Mouse (Mus musculus) heart, embryonic 10.5 days (tissue): ENCODE measurements at regions not wholly inside any gene's neighbourhood (a gene's known extent, or its start where the extent isn't known, plus 50 kb on each side); places are given as distances from the start of the nearest gene placed in this dataset.

Experiments used
- DNase-seq: peaks from one replicate; pipeline ENCODE4 v3.0.0-alpha.2; 2017; ENCODE audit warnings: low spot score
- H3K27ac ChIP-seq: fragments of 300-500 bp; sonication (generic); 2 replicates; pipeline ENCODE4 v1.5.1; 2016; ENCODE audit warnings: mild to moderate bottlenecking
- H3K27me3 ChIP-seq: fragments of 300-500 bp; sonication (generic); 2 replicates; pipeline ENCODE4 v1.6.1; 2016; ENCODE audit warnings: mild to moderate bottlenecking; ENCODE audit not compliant: poor library complexity, insufficient read depth, severe bottlenecking
- H3K36me3 ChIP-seq: fragments of 300-500 bp; sonication (generic); 2 replicates; pipeline ENCODE4 v1.6.1; 2016; ENCODE audit warnings: mild to moderate bottlenecking, moderate library complexity
- H3K4me1 ChIP-seq: fragments of 300-500 bp; sonication (generic); 2 replicates; pipeline ENCODE4 v1.6.1; 2016; ENCODE audit warnings: mild to moderate bottlenecking
- H3K4me3 ChIP-seq: fragments of 300-500 bp; sonication (generic); 2 replicates; pipeline ENCODE4 v1.5.1; 2016; ENCODE audit warnings: mild to moderate bottlenecking, moderate library complexity
- H3K9me3 ChIP-seq: fragments of 300-500 bp; sonication (generic); 2 replicates; pipeline ENCODE4 v1.6.1; 2016; ENCODE audit warnings: mild to moderate bottlenecking, moderate library complexity
- WGBS: fragments of 180-500 bp; shearing (Covaris S2); methylation state at CpG from one replicate; pipeline ENCODE4 v1.1.7; 2016; 5-methylcytosine and 5-hydroxymethylcytosine counted together

GRCm38 (mm10) chr3:130922812-130923614, 187.3 kb upstream of the Lef1 start:
- Histone ChIP-seq H3K27me3 (peaks cover 4% of the 10 kb centered on the region), H3K4me1 (peaks cover 14% of the 10 kb centered on the region), H3K4me3 (peak overlapping the region; percentile 45), H3K27ac (peak overlapping the region; percentile 42; the same call in 1 of the 2 replicates), H3K36me3 (no peaks in the 10 kb centered on the region), H3K9me3 (no peaks in the 10 kb centered on the region)
- 30% methylated on average over 23 of the region's 23 CpGs for WGBS
- DNase-seq, result no peak

- peaks cover 14% of the 10 kb centered on the region for H3K4me1 ChIP-seq
- no peak overlapping the region for H3K4me3 ChIP-seq
- DNase-seq, result no peak
- H3K9me3 ChIP-seq, result no peaks in the 10 kb centered on the region
- peaks cover 4% of the 10 kb centered on the region for H3K27me3 ChIP-seq
- no peaks in the 10 kb centered on the region for H3K36me3 ChIP-seq
- no peak overlapping the region for H3K27ac ChIP-seq
- 88% methylated on average over 9 of the region's 9 CpGs for WGBS
Measured at GRCm38 (mm10) chr3:130921621-130922245, 188.5 kb upstream of the Lef1 start.

- H3K36me3 ChIP-seq, result no peaks in the 10 kb centered on the region
- no peak overlapping the region for H3K27ac ChIP-seq
- 67% methylated on average over 7 of the region's 7 CpGs for WGBS
- no peak for DNase-seq
- H3K27me3 ChIP-seq, result no peaks in the 10 kb centered on the region
- no peak overlapping the region for H3K4me3 ChIP-seq
- no peaks in the 10 kb centered on the region for H3K9me3 ChIP-seq
- no peaks in the 10 kb centered on the region for H3K4me1 ChIP-seq
Measured at GRCm38 (mm10) chr3:130913812-130914211, 183.6 kb upstream of the Rpl34 start.

GRCm38 (mm10) chr3:130905101-130905500, 174.9 kb upstream of the Rpl34 start:
- Histone ChIP-seq H3K36me3 (no peaks in the 10 kb centered on the region), H3K9me3 (no peaks in the 10 kb centered on the region), H3K27me3 (no peaks in the 10 kb centered on the region), H3K4me3 (no peak overlapping the region; the same call in 1 of the 2 replicates), H3K4me1 (peaks cover 28% of the 10 kb centered on the region), H3K27ac (no peak overlapping the region)
- DNase-seq, result no peak
- WGBS, result 22% methylated on average over 7 of the region's 8 CpGs

- 79% methylated on average over 7 of the region's 7 CpGs for WGBS
- Histone ChIP-seq H3K9me3 (no peaks in the 10 kb centered on the region), H3K4me3 (no peak overlapping the region), H3K4me1 (peaks cover 34% of the 10 kb centered on the region), H3K27ac (no peak overlapping the region; the same call in 1 of the 2 replicates), H3K36me3 (no peaks in the 10 kb centered on the region), H3K27me3 (no peaks in the 10 kb centered on the region)
- DNase-seq, result no peak
Measured at GRCm38 (mm10) chr3:130903329-130903728, 173.1 kb upstream of the Rpl34 start.

GRCm38 (mm10) chr3:130902376-130902775, 172.2 kb upstream of the Rpl34 start:
- DNase-seq, result no peak
- Histone ChIP-seq H3K27me3 (no peaks in the 10 kb centered on the region), H3K4me1 (peaks cover 37% of the 10 kb centered on the region), H3K27ac (no peak overlapping the region), H3K4me3 (no peak overlapping the region), H3K9me3 (no peaks in the 10 kb centered on the region), H3K36me3 (no peaks in the 10 kb centered on the region)
- WGBS, result 86% methylated on average over 7 of the region's 7 CpGs

- Histone ChIP-seq H3K27ac (peak overlapping the region; percentile 79; the same call in 1 of the 2 replicates), H3K36me3 (no peaks in the 10 kb centered on the region), H3K27me3 (no peaks in the 10 kb centered on the region), H3K9me3 (no peaks in the 10 kb centered on the region), H3K4me1 (peaks cover 38% of the 10 kb centered on the region), H3K4me3 (no peak overlapping the region)
- 75% methylated on average over 12 of the region's 12 CpGs for WGBS
- no peak for DNase-seq
Measured at GRCm38 (mm10) chr3:130901343-130901742, 171.1 kb upstream of the Rpl34 start.

- no peaks in the 10 kb centered on the region for H3K9me3 ChIP-seq
- DNase-seq, result no peak
- H3K27me3 ChIP-seq, result no peaks in the 10 kb centered on the region
- no peaks in the 10 kb centered on the region for H3K36me3 ChIP-seq
- peak overlapping the region; percentile 79 for H3K27ac ChIP-seq
- 64% methylated on average over 6 of the region's 6 CpGs for WGBS
- no peak overlapping the region for H3K4me3 ChIP-seq
- H3K4me1 ChIP-seq, result peaks cover 38% of the 10 kb centered on the region
Measured at GRCm38 (mm10) chr3:130900846-130901245, 170.6 kb upstream of the Rpl34 start.

- Histone ChIP-seq H3K9me3 (no peaks in the 10 kb centered on the region), H3K4me3 (peak overlapping the region; percentile 16; the same call in 1 of the 2 replicates), H3K4me1 (peaks cover 38% of the 10 kb centered on the region), H3K27ac (peak overlapping the region; percentile 79), H3K36me3 (no peaks in the 10 kb centered on the region), H3K27me3 (no peaks in the 10 kb centered on the region)
- DNase-seq, result peak; percentile 84
- WGBS, result 31% methylated on average over 30 of the region's 30 CpGs
Measured at GRCm38 (mm10) chr3:130900054-130900840, 170.0 kb upstream of the Rpl34 start.

GRCm38 (mm10) chr3:130894168-130894814, 164.1 kb upstream of the Rpl34 start:
- Histone ChIP-seq H3K27ac (no peak overlapping the region), H3K27me3 (no peaks in the 10 kb centered on the region), H3K36me3 (no peaks in the 10 kb centered on the region), H3K9me3 (no peaks in the 10 kb centered on the region), H3K4me1 (peaks cover 10% of the 10 kb centered on the region), H3K4me3 (no peak overlapping the region)
- no peak for DNase-seq
- WGBS, result 71% methylated on average over 7 of the region's 7 CpGs

- H3K4me1 ChIP-seq, result peaks cover 7% of the 10 kb centered on the region
- no peak for DNase-seq
- H3K4me3 ChIP-seq, result no peak overlapping the region
- WGBS, result 82% methylated on average over 4 of the region's 4 CpGs
- H3K27ac ChIP-seq, result no peak overlapping the region
- H3K27me3 ChIP-seq, result no peaks in the 10 kb centered on the region
- H3K36me3 ChIP-seq, result no peaks in the 10 kb centered on the region
- H3K9me3 ChIP-seq, result no peaks in the 10 kb centered on the region
Measured at GRCm38 (mm10) chr3:130891310-130891709, 161.1 kb upstream of the Rpl34 start.

GRCm38 (mm10) chr3:130888587-130888986, 158.4 kb upstream of the Rpl34 start:
- Histone ChIP-seq H3K9me3 (no peaks in the 10 kb centered on the region), H3K4me3 (no peak overlapping the region)
- 70% methylated on average over 1 of the region's 1 CpGs for WGBS

More at GRCm38 (mm10) chr3:130888587-130888986, 158.4 kb upstream of the Rpl34 start:
- no peaks in the 10 kb centered on the region for H3K36me3 ChIP-seq
- no peak overlapping the region for H3K27ac ChIP-seq
- peaks cover 17% of the 10 kb centered on the region for H3K4me1 ChIP-seq
- DNase-seq, result no peak
- H3K27me3 ChIP-seq, result no peaks in the 10 kb centered on the region
